Mouse (Mus musculus): ENCODE data around the gene Gabarap. TPM values are rescaled to one million over a fixed set of nuclear protein-coding genes. Genes with fewer than 3 reads are reported as not detected.

Gabarap gene
- polyA plus RNA-seq, 1 experiment = 334 TPM

DNA sequence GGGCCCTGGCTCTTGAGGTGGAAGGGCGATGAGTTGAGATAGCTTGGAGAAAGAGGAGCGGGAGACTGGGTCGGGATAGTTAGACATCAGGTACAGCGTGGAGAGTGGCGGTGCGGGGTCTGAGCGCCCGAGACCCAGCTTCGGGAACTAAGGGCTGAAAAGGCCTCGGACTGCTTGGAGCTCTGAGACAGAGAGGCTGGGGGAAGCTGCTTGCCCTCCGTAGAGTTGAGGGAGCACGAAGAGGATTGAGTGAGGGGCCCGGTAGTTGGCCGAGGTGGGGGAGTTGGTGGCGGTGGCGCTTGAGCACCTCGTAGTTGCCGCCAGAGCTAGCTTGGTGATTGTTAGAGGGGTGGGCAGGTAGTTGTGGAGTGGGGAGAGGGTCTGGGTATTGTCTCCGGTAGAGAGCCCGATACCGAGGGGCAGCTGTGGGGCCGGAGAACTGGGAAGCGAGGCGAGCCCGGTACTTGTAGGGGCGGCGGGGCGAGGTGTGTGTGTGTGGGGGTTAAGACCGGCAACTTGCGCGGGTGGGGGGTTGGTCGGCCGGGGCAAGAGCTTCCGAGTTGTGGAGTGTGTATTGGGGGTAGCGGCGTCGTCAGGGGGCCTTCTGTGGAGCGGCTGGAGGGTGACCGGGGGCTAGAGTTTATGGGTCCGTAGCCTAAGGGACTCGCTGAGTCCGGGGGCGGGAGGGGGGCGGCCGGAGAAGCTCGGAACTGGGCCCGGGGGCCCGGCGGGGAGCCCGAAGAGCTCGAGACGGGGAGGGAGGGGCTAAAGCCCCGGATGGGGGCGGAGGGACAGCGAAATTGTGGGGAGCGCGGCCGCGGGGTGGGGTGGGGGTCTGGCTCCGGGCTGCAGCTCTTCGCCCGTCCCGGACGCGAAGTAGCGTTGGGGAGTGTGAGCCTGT is 5.5 kb downstream of the Gabarap start:
- H3K4me3 ChIP-seq (ENCODE audit: insufficient read depth, low read length) = peak overlapping the region; percentile 84
- TF ChIP-seq POLR2A (IDR thresholded peaks at IDR 0.05; ENCODE audit: extremely low read depth, insufficient read depth, low read length) (no peak), CTCF (IDR thresholded peaks at IDR 0.05; ENCODE audit: extremely low read depth, insufficient read depth, low read length) (no peak)
- peaks cover 6% of the 10 kb centered on the region; the same call in 1 of the 2 replicates for H3K4me1 ChIP-seq (ENCODE audit: control insufficient read depth, insufficient read depth, low read length)
- peak overlapping the region; percentile 75 for H3K27ac ChIP-seq (ENCODE audit: insufficient read depth, low read length)

DNA sequence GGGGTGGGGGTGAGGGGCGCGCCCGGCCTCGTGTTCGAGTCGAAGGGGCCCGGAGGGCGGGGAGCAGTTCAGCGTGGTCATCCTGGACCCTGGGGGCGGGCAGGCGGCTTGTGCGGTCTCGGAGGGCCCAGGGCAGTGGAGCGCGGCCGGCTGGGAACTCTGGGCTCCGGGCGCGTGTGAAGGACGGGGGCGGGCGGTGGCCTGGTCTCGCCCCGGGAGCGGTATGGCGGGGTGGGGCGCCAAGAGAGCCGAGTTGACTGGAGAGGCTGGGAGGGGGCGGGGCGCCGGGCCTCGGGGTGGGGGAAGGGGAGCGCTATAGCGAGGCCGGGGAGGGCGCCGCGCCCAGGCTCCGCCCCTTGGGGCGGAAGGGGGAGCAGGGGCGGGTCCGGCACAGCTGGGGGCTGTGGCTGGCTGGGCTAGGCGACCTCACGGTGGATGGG is 6.1 kb downstream of the Gabarap start:
- H3K4me1 ChIP-seq (ENCODE audit: control insufficient read depth, insufficient read depth, low read length) = peaks cover 6% of the 10 kb centered on the region; the same call in 1 of the 2 replicates
- TF ChIP-seq CTCF (IDR thresholded peaks at IDR 0.05; ENCODE audit: extremely low read depth, insufficient read depth, low read length) (no peak), POLR2A (IDR thresholded peaks at IDR 0.05; ENCODE audit: extremely low read depth, insufficient read depth, low read length) (no peak)
- H3K4me3 ChIP-seq (ENCODE audit: insufficient read depth, low read length) = peak overlapping the region; percentile 84
- peak overlapping the region; percentile 75; the same call in 1 of the 2 replicates for H3K27ac ChIP-seq (ENCODE audit: insufficient read depth, low read length)

DNA sequence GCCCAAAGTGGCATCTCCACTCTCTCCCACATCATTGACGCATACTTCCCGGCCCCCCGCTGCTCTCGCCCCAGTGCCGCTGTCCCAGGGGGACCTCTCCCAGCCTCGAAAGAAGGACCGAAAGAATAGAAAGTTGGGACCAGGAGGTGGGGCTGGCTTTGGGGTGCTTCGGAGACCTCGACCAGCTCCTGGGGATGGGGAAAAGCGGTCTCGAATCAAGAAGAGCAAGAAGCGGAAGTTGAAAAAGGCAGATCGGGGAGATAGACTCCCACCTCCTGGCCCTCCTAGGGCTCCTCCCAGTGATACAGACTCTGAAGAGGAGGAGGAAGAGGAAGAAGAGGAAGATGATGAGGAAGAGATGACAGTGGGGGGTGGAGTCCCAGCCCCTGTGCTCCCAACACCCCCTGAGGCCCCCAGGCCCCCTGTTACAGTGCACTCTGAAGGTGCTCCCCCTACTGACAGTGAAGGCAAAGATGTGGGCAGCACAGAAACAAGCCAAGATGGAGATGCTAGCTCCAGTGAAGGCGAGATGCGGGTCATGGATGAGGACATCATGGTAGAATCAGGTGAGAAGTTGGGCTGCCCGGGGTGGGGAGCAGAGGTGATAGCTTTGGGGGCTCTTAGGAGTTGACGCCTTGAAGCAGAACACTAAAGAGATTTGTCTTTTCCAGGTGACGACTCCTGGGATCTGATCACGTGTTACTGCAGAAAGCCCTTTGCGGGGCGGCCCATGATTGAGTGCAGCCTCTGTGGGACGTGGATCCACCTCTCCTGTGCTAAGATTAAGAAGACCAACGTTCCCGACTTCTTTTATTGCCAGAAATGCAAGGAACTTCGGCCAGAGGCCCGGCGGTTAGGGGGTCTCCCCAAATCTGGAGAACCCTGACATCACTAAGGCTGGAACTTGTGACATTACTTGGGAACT is 7.9 kb downstream of the Gabarap start:
- peaks cover 4% of the 10 kb centered on the region; the same call in 1 of the 2 replicates for H3K4me1 ChIP-seq (ENCODE audit: control insufficient read depth, insufficient read depth, low read length)
- TF ChIP-seq CTCF (IDR thresholded peaks at IDR 0.05; ENCODE audit: extremely low read depth, insufficient read depth, low read length) (peak; percentile 20; the same call in 1 of the 2 replicates), POLR2A (IDR thresholded peaks at IDR 0.05; ENCODE audit: extremely low read depth, insufficient read depth, low read length) (no peak)
- H3K4me3 ChIP-seq (ENCODE audit: insufficient read depth, low read length) = no peak overlapping the region
- H3K27ac ChIP-seq (ENCODE audit: insufficient read depth, low read length) = no peak overlapping the region

DNA sequence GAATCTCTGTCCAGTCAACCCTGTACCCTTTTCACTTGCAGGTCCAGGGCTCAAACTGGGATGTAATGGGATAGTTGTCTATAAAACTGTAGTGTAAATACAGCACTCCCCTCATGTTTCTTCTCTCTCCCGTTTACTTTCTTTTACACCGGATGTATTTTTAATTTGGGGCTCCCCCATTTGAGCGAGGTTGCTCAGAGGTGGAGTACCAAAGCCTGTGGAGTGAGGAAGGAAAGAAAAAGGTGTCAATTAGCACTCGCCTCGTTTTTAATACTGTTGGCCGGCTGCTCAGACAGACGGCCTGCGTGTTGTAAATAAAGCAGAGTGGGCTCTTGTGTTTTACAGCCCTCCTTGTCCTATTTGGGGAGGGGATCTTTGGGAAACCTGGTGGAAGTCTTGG is 8.7 kb downstream of the Gabarap start:
- H3K4me3 ChIP-seq (ENCODE audit: insufficient read depth, low read length) = no peak overlapping the region
- TF ChIP-seq POLR2A (IDR thresholded peaks at IDR 0.05; ENCODE audit: extremely low read depth, insufficient read depth, low read length) (no peak), CTCF (IDR thresholded peaks at IDR 0.05; ENCODE audit: extremely low read depth, insufficient read depth, low read length) (no peak)
- H3K4me1 ChIP-seq (ENCODE audit: control insufficient read depth, insufficient read depth, low read length) = peaks cover 8% of the 10 kb centered on the region; the same call in 1 of the 2 replicates
- no peak overlapping the region for H3K27ac ChIP-seq (ENCODE audit: insufficient read depth, low read length)

DNA sequence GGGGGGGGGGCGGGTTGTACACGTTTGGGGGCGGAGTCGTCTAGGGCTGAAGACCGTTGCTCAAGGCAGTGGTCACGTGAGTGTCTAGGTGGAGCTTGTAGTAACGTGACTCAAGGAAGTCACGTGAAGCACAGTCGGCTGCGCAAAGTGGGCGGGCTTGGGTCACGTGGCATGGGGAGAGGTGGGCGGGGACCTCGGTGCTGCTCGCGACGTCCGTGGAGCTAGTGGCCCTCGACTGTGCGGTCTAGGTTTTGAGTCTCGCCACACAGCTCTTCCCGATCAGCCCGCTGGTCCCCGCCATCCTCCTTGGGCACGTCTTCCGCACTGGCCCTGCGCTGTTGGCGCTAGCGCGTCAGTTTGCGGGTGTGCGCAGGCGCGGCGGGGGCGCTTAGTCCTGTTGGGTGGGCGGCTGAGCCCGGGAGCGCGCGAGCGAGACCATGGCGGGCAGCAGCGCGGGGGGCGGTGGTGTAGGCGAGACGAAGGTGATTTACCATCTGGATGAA is 9.5 kb downstream of the Gabarap start, which contains the start of gene Dvl2:
Gene Dvl2 (plus strand): TSS at position 200 of the 503 bp plus-strand sequence.
- TF ChIP-seq POLR2A (IDR thresholded peaks at IDR 0.05; ENCODE audit: extremely low read depth, insufficient read depth, low read length) (peak; percentile 93; the same call in 1 of the 2 replicates), CTCF (IDR thresholded peaks at IDR 0.05; ENCODE audit: extremely low read depth, insufficient read depth, low read length) (no peak)
- Histone ChIP-seq H3K4me3 (ENCODE audit: insufficient read depth, low read length) (peak within 1 kb of the TSS; percentile 83), H3K4me1 (ENCODE audit: control insufficient read depth, insufficient read depth, low read length) (peaks cover 8% of the 10 kb centered on the region; the same call in 1 of the 2 replicates), H3K27ac (ENCODE audit: insufficient read depth, low read length) (peak within 1 kb of the TSS; percentile 89)

DNA sequence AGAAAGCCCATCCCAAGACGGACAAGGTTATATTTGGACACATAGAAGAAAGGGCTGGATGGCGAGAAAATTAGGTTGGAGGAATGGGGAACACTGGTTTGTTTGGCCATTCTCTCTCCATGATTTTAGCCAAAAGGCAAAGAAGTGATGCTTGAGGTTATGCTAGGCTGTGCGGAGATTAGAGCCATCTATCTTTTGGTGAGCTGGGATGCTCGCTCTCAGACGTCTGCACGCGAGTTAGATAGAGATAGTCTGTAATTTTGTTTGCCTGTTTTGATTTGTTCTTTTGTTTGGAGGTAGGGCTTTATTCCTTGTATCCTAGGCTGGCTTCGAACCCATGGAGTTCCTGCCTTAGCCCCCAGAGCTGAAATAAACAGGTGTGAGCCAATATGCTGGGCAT is 10.2 kb downstream of the Gabarap start:
- peak overlapping the region; percentile 89 for H3K27ac ChIP-seq (ENCODE audit: insufficient read depth, low read length)
- no peak for TF ChIP-seq POLR2A (IDR thresholded peaks at IDR 0.05; ENCODE audit: extremely low read depth, insufficient read depth, low read length)
- no peak for TF ChIP-seq CTCF (IDR thresholded peaks at IDR 0.05; ENCODE audit: extremely low read depth, insufficient read depth, low read length)
- peak overlapping the region; percentile 83 for H3K4me3 ChIP-seq (ENCODE audit: insufficient read depth, low read length)
- H3K4me1 ChIP-seq (ENCODE audit: control insufficient read depth, insufficient read depth, low read length) = peaks cover 8% of the 10 kb centered on the region; the same call in 1 of the 2 replicates

DNA sequence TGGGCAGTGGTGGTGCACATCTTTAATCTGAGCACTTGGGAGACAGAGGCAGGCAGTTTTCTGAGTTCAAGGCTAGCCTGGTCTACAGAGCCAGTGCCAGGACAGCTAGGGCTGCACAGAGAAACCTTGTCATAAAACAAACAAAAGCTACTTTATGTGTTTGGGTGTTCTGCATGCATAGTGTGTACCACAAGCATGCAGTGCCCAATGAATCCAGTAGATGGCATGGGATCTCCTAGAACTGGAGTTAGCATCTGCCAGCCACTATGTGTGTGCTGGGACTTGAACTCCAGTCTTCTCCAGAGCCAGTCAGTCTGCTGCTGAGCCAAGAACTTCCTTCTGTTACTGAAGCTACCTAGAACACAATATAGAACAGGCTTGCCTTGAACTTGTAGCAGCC is 10.9 kb downstream of the Gabarap start:
- H3K4me1 ChIP-seq (ENCODE audit: control insufficient read depth, insufficient read depth, low read length) = peaks cover 8% of the 10 kb centered on the region; the same call in 1 of the 2 replicates
- H3K4me3 ChIP-seq (ENCODE audit: insufficient read depth, low read length) = no peak overlapping the region; the same call in 1 of the 2 replicates
- TF ChIP-seq POLR2A (IDR thresholded peaks at IDR 0.05; ENCODE audit: extremely low read depth, insufficient read depth, low read length) (no peak), CTCF (IDR thresholded peaks at IDR 0.05; ENCODE audit: extremely low read depth, insufficient read depth, low read length) (peak; percentile 23; the same call in 1 of the 2 replicates)
- no peak overlapping the region for H3K27ac ChIP-seq (ENCODE audit: insufficient read depth, low read length)

DNA sequence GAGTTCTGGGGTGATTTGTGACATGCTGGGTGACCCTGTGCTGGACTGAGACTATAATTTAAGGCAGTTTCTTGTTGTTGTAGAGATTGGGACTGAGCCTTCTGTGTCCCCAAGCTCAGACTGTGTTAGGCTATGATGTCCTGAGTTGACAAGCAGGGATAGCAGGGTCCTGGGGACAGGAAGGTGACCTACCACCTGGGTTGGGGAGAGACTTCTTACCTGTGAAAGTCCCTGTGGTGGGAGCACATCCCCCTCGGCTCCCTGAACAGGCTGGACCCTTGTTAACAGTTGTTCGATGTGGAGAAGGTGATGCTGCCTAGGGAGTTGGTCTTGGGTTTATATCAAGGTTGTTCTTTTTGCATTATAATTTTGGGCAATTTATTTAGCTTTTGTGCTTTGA is 11.5 kb downstream of the Gabarap start:
- Histone ChIP-seq H3K4me3 (ENCODE audit: insufficient read depth, low read length) (no peak overlapping the region), H3K27ac (ENCODE audit: insufficient read depth, low read length) (no peak overlapping the region), H3K4me1 (ENCODE audit: control insufficient read depth, insufficient read depth, low read length) (peaks cover 8% of the 10 kb centered on the region; the same call in 1 of the 2 replicates)
- no peak for TF ChIP-seq POLR2A (IDR thresholded peaks at IDR 0.05; ENCODE audit: extremely low read depth, insufficient read depth, low read length)
- TF ChIP-seq CTCF (IDR thresholded peaks at IDR 0.05; ENCODE audit: extremely low read depth, insufficient read depth, low read length) = no peak

DNA sequence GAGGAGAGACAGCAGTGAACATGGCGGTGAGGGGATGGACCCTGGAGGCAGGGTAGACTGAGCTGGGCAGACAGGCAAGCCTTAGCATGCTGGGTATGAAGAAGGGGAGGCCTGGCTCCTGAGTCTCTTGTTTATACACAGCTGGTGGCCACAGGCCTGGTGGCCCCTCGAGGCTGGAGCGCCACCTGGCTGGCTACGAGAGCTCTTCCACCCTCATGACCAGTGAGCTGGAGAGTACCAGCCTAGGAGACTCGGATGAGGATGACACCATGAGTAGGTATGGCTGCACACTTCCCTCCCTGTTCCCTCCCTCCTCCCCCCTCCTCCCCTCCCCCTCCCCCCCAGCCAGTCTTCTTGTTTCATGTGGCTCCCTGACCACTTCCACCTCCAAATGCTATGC is 14.6 kb downstream of the Gabarap start:
- Histone ChIP-seq H3K4me1 (ENCODE audit: control insufficient read depth, insufficient read depth, low read length) (peaks cover 8% of the 10 kb centered on the region; the same call in 1 of the 2 replicates), H3K27ac (ENCODE audit: insufficient read depth, low read length) (no peak overlapping the region), H3K4me3 (ENCODE audit: insufficient read depth, low read length) (no peak overlapping the region)
- TF ChIP-seq CTCF (IDR thresholded peaks at IDR 0.05; ENCODE audit: extremely low read depth, insufficient read depth, low read length) (0 out of 2 replicates have a peak, but pooled peaks have one; percentile 11), POLR2A (IDR thresholded peaks at IDR 0.05; ENCODE audit: extremely low read depth, insufficient read depth, low read length) (no peak)
